Mouse (Mus musculus): ENCODE data around the gene Mapk1ip1.

GRCm38 (mm10) chr7:138845544-138846391 lies at the start of gene Mapk1ip1, which contains the start of gene Ppp2r2d:
- TF ChIP-seq GATA1 (IDR thresholded peaks at IDR 0.05; ENCODE audit: low read length) (no peak), TAL1 (IDR thresholded peaks at IDR 0.05; ENCODE audit: low read length) (no peak)
